Mouse (Mus musculus): Measurements from ENCODE around the gene Olfr1355. TPM values are rescaled to one million over a fixed set of nuclear protein-coding genes. Genes with fewer than 3 reads are reported as not detected.

Olfr1355 gene
- not detected in 4 replicates for total RNA-seq (2023; ENCODE audit: inconsistent age)

GRCm38 (mm10) chr10:78875240-78875639, at the start of gene Olfr1355:
Olfr1355 (plus strand) TSS chr10:78875540.

DNA sequence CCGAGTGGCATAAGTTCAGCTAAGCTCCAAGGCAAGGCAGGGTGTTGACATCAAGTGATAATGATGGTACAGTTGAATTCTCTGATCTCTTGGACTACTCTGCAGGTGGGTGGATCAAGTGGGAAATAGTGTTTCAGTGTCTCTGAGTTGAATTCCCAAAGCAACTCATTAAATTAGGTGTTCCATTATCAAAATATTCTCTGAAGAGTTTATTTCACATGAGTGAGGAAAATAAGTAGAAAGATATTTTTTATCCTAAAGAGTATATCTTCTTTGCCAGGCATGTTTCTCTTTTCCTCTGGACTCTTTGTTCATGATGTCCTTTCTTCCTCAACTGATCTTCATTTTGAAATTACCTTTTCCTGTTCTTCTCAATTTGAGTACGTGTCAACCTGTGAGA, 23.3 kb upstream of the Olfr1355 start, which contains the start of gene Olfr1356:
TSS of gene Olfr1356 (minus strand) at position 101 of the 400 bp plus-strand sequence.

DNA sequence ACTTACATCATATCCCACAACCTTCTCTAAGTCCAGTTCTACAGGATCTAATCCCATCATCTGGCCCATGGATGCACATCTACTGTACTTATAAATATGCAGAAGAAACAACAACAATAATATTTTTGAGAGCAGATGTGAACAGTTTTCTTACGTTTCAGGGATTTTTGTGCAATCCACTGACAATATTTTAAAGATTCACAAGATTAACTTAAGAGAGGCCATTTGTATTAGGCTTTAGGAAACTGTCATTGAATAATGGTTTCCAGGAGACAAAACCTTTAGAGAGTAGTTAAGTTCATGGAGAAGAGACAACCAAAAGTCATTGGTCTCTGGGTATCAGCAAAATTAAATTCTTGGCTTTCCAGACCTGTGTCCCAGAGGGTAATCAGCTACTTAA, 37.5 kb downstream of the Olfr1355 start, which contains the start of gene Olfr1354:
TSS of gene Olfr1354 (plus strand) at position 301 of the 400 bp plus-strand sequence.

Other genes with a start within 250 kb of the Olfr1355 start
- gene Casp14, start 157.2 kb upstream of the Olfr1355 start, total RNA-seq (2023; ENCODE audit: inconsistent age), result not detected in 4 replicates
- gene Ccdc105, start 122.5 kb upstream of the Olfr1355 start, total RNA-seq (2023; ENCODE audit: inconsistent age), result not detected in 4 replicates
- not detected in 4 replicates for gene Slc1a6, start 95.0 kb upstream of the Olfr1355 start, total RNA-seq (2023; ENCODE audit: inconsistent age)
- not detected in 4 replicates for gene Olfr1356, start 23.4 kb upstream of the Olfr1355 start, total RNA-seq (2023; ENCODE audit: inconsistent age)
- gene Olfr1354, start 37.6 kb downstream of the Olfr1355 start, total RNA-seq (2023; ENCODE audit: inconsistent age), result not detected in 4 replicates
- not detected in 4 replicates for gene Olfr8, start 75.1 kb downstream of the Olfr1355 start, total RNA-seq (2023; ENCODE audit: inconsistent age)
- gene Olfr1353, start 87.8 kb downstream of the Olfr1355 start, total RNA-seq (2023; ENCODE audit: inconsistent age), result not detected in 4 replicates
- gene Olfr1352, start 105.5 kb downstream of the Olfr1355 start, total RNA-seq (2023; ENCODE audit: inconsistent age), result not detected in 4 replicates
- gene Olfr1351, start 136.9 kb downstream of the Olfr1355 start, total RNA-seq (2023; ENCODE audit: inconsistent age), result not detected in 4 replicates
- not detected in 4 replicates for gene Olfr57, start 153.2 kb downstream of the Olfr1355 start, total RNA-seq (2023; ENCODE audit: inconsistent age)
- 16.5 to 18.3 TPM (median 17.7 TPM) in 4 replicates for gene 2610008E11Rik, start 222.1 kb downstream of the Olfr1355 start, total RNA-seq (2023; ENCODE audit: inconsistent age)